Mouse (Mus musculus) embryonic facial prominence, embryonic 15.5 days (tissue): Measurements from ENCODE around the gene Ngrn. TPM values are rescaled to one million over a fixed set of nuclear protein-coding genes. Genes with fewer than 3 reads are reported as not detected.

Source experiments
- ATAC-seq: fragments of 200-750 bp; cut with Nextera tagmentation; 2 replicates; pipeline ENCODE4 v1.8.0; 2017; ENCODE audit warnings: low read depth, moderate TSS enrichment; ENCODE audit not compliant: insufficient number of reproducible peaks, low FRiP score, low TSS enrichment
- H3K27ac ChIP-seq: fragments of 300-500 bp; sonication (generic); replicated peaks from 2 replicates; pipeline ENCODE4 v1.5.1; 2015; ENCODE audit warnings: mild to moderate bottlenecking, inconsistent platforms
- H3K27me3 ChIP-seq: fragments of 300-500 bp; sonication (generic); 2 replicates; pipeline ENCODE4 v1.6.1; 2015; ENCODE audit warnings: inconsistent platforms
- H3K36me3 ChIP-seq: fragments of 300-500 bp; sonication (generic); 2 replicates; pipeline ENCODE4 v1.6.1; 2015; ENCODE audit warnings: mild to moderate bottlenecking, inconsistent platforms
- H3K4me1 ChIP-seq: fragments of 300-500 bp; sonication (generic); 2 replicates; pipeline ENCODE4 v1.6.1; 2015; ENCODE audit warnings: inconsistent platforms
- H3K4me2 ChIP-seq: fragments of 300-500 bp; sonication (generic); replicated peaks from 2 replicates; pipeline ENCODE4 v1.6.1; 2015; ENCODE audit warnings: mild to moderate bottlenecking, inconsistent platforms
- H3K4me3 ChIP-seq: fragments of 300-500 bp; sonication (generic); replicated peaks from 2 replicates; pipeline ENCODE4 v1.5.1; 2015; ENCODE audit warnings: mild to moderate bottlenecking, inconsistent platforms
- H3K9ac ChIP-seq: fragments of 300-500 bp; sonication (generic); 2 replicates; pipeline ENCODE4 v1.6.1; 2015; ENCODE audit warnings: inconsistent platforms
- H3K9me3 ChIP-seq: fragments of 300-500 bp; sonication (generic); replicated peaks from 2 replicates; pipeline ENCODE4 v1.6.1; 2016; ENCODE audit warnings: inconsistent platforms
- WGBS: fragments of 180-500 bp; shearing (Covaris S2); methylation state at CpG from one replicate; pipeline ENCODE4 v1.1.7; 2015; 5-methylcytosine and 5-hydroxymethylcytosine counted together
- polyA plus RNA-seq: library from polyadenylated mRNA; unstranded; fragments of >200 nt; fragmentation: Nextera tagmentation; extraction: Ambion mirVana; gene quantifications from 2 replicates; pipeline ENCODE4 v1.2.1, GENCODE M21; 2015

The Ngrn gene
- polyA plus RNA-seq = 51.2 and 54.9 TPM in 2 replicates

DNA sequence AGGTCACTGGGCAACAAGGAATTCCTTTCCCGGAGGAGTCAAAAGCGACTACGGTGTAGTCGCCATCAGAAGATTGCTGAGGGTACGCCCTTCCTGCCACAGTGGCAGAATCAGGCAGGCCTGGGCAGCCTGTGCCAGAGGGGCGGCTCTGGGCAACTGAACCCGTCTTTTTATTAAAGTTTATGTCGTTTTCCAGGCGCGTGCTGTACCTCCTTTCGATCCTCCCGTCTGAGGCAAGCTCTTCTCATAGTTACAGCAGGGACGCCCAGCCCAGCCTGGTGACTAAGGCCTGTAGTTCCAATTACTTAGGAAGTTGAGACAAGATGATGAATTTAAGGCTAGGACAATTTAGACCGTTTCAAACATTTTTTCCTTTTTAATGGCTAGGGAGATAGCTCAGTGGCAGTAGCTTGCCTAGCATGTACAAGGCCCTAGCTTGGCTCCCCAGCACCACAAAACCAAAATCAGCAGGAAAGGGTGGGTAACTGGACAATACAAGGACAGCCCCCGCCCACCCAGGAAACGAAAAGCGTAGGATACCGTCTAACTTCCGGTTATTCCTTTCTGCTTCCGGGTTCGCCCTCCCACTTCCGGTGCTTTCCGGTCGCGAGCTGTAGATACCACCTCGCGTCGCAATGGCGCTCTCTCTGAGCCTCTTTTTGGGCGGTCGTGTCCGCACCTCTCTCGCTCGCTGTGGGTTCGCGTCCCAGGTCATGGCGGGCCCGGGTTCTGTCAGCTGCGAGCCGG lies at the start of gene Ngrn:
Ngrn (plus strand) TSS at position 591 of the 747 bp plus-strand sequence.
- peak within 1 kb of the TSS; percentile 79 for H3K4me3 ChIP-seq
- ATAC-seq = peak; percentile 83
- peak within 1 kb of the TSS; percentile 84 for H3K27ac ChIP-seq
- no peaks in the 10 kb centered on the region for H3K9me3 ChIP-seq
- peaks cover 26% of the 10 kb centered on the region for H3K36me3 ChIP-seq
- peaks cover 21% of the 10 kb centered on the region for H3K27me3 ChIP-seq
- peak within 1 kb of the TSS; percentile 69 for H3K9ac ChIP-seq
- 24% methylated on average over 40 of the region's 40 CpGs for WGBS
- H3K4me1 ChIP-seq = peaks cover 13% of the 10 kb centered on the region; the same call in 1 of the 2 replicates
- H3K4me2 ChIP-seq = peak within 1 kb of the TSS; percentile 82

DNA sequence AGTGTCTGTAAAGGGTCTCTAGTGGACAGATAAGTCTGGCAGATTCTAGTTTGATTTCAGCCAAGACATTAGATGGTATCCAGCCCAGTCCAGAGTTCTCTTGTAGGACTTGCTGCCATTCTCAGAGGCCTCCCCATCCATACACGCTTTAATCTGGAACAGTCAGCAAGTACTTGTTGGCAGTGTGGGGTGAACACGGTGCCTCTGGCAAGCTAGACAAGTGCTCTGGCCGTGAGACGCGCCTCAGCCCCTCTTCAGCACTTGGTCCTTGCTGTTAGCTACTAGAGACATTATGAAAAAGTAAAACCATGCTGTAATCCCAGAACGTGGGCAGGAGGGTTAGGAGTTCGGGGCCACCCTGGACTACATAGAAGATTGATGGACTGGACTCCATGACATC lies 47.4 kb upstream of the Ngrn start:
- H3K4me1 ChIP-seq = peaks cover 23% of the 10 kb centered on the region
- H3K27ac ChIP-seq = no peak overlapping the region
- ATAC-seq = no peak
- H3K9me3 ChIP-seq = no peaks in the 10 kb centered on the region
- H3K4me2 ChIP-seq = no peak overlapping the region
- H3K36me3 ChIP-seq = peaks cover 41% of the 10 kb centered on the region
- no peaks in the 10 kb centered on the region for H3K27me3 ChIP-seq
- WGBS = 80% methylated on average over 7 of the region's 7 CpGs
- no peak overlapping the region for H3K4me3 ChIP-seq
- H3K9ac ChIP-seq = no peak overlapping the region

DNA sequence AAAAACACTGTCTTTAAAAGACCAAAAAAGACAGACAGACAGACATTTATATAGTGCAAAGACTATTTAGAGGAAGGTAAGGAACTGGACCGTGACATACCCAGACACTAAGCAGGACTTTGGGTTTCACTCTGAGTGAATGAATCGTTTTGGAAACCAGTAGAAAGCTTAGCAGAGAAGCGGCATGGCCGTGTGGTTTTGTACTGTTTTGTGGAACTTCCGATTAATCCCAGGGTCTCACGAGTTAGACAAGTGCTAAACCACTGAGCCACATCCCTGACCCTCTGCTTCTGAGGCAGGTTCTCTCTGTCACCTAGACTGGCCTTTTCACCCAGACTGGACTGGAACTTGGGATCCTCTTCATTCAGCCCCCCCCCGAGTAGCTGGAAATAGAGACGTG lies 46.6 kb upstream of the Ngrn start:
- H3K4me2 ChIP-seq = no peak overlapping the region
- H3K27ac ChIP-seq = peak overlapping the region; percentile 34; the same call in 1 of the 2 replicates
- no peak overlapping the region for H3K9ac ChIP-seq
- H3K4me1 ChIP-seq = peaks cover 15% of the 10 kb centered on the region; the same call in 1 of the 2 replicates
- ATAC-seq = no peak
- no peak overlapping the region for H3K4me3 ChIP-seq
- H3K27me3 ChIP-seq = no peaks in the 10 kb centered on the region
- no peaks in the 10 kb centered on the region for H3K9me3 ChIP-seq
- WGBS = 65% methylated on average over 8 of the region's 8 CpGs
- peaks cover 49% of the 10 kb centered on the region for H3K36me3 ChIP-seq

DNA sequence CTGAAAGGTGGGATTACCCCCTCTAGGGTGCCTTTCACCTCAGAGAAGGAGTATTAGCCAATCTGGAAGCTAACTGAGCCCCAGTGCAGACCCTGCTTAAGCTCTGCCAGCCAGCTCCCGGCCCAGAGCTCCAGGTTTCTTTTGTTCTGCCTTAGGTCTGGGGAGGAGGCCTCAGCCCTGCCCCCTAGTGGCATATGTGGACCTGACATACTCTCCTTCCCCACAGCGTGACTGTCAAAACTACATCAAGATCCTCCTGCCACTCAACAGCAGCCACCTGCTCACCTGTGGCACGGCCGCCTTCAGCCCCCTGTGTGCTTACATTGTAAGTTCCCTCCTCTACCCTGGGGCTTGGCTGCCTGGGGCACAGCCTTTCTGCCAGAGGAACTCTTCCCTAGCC lies 45.6 kb upstream of the Ngrn start:
- no peak overlapping the region for H3K9ac ChIP-seq
- H3K4me3 ChIP-seq = no peak overlapping the region
- no peaks in the 10 kb centered on the region for H3K9me3 ChIP-seq
- peaks cover 59% of the 10 kb centered on the region for H3K36me3 ChIP-seq
- H3K27ac ChIP-seq = peak overlapping the region; percentile 34; the same call in 1 of the 2 replicates
- no peak overlapping the region for H3K4me2 ChIP-seq
- 16% methylated on average over 4 of the region's 4 CpGs for WGBS
- H3K4me1 ChIP-seq = peaks cover 7% of the 10 kb centered on the region; the same call in 1 of the 2 replicates
- peak; percentile 78; the same call in 1 of the 2 replicates for ATAC-seq
- no peaks in the 10 kb centered on the region for H3K27me3 ChIP-seq

DNA sequence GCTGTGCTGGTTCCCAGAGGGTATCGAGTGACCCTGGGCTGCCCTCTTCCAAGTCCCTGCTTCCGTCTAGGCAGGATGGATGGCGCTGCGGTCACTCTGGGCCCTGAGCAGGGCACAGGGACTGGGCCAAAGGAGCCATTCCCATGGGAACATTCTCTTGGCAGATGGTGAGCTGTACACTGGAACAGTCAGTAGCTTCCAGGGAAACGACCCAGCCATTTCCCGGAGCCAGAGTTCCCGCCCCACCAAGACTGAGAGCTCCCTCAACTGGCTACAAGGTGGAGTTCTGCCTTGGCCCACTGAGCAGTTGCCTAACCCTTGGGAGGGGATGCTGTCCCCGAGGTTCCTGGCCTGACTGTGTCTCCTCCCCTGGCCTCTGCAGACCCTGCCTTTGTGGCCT lies 44.4 kb upstream of the Ngrn start:
- 77% methylated on average over 8 of the region's 8 CpGs for WGBS
- Histone ChIP-seq H3K4me2 (no peak overlapping the region), H3K36me3 (peaks cover 70% of the 10 kb centered on the region), H3K4me3 (no peak overlapping the region), H3K9ac (no peak overlapping the region), H3K27ac (no peak overlapping the region), H3K9me3 (no peaks in the 10 kb centered on the region), H3K27me3 (no peaks in the 10 kb centered on the region), H3K4me1 (peaks cover 7% of the 10 kb centered on the region; the same call in 1 of the 2 replicates)
- ATAC-seq = no peak

DNA sequence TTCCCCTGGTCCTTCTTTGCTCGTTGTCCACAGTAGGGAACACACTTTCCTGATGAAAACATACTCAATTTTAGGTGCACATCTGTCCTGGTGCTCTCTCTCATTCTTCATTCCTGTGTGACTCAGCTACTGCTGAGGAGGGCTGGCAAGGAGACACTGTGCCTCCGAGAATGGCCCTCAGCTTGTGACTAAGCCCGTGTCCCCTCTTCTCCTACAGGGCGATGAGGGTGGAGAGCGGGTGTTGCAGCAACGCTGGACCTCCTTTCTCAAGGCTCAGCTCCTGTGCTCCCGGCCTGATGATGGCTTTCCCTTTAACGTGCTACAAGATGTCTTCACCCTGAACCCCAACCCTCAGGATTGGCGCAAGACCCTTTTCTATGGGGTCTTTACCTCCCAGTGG lies 42.3 kb upstream of the Ngrn start:
- Histone ChIP-seq H3K27me3 (no peaks in the 10 kb centered on the region), H3K27ac (no peak overlapping the region), H3K4me1 (peaks cover 7% of the 10 kb centered on the region; the same call in 1 of the 2 replicates), H3K4me2 (no peak overlapping the region), H3K9me3 (no peaks in the 10 kb centered on the region), H3K9ac (no peak overlapping the region), H3K4me3 (no peak overlapping the region), H3K36me3 (peaks cover 76% of the 10 kb centered on the region)
- 92% methylated on average over 9 of the region's 9 CpGs for WGBS
- no peak for ATAC-seq

DNA sequence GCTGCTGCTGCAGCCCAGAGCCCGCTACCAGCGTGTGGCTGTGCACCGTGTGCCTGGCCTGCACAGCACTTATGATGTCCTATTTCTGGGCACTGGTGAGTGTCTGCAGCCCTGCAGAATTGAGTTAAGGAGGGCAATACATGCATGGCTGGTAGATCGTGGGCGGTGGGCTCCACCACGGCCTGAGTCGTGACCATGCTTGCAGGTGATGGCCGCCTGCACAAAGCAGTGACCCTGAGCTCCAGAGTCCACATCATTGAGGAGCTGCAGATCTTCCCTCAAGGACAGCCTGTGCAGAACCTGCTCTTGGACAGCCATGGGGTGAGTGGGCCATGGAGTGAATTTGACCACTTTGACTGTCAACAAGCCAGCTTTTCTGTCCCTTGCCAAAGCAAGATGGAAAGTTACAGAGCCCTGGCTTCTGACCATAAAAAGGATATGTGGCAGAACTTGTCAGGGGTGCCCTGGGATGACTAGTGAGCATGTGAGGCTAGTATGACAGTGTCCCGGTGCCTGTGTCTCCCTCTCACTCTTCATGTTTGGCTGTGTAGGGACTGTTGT lies 40.7 kb upstream of the Ngrn start:
- H3K9ac ChIP-seq = no peak overlapping the region
- H3K4me3 ChIP-seq = no peak overlapping the region
- no peaks in the 10 kb centered on the region for H3K9me3 ChIP-seq
- peaks cover 3% of the 10 kb centered on the region; the same call in 1 of the 2 replicates for H3K4me1 ChIP-seq
- 96% methylated on average over 9 of the region's 9 CpGs for WGBS
- no peak overlapping the region for H3K4me2 ChIP-seq
- no peaks in the 10 kb centered on the region for H3K27me3 ChIP-seq
- no peak overlapping the region for H3K27ac ChIP-seq
- H3K36me3 ChIP-seq = peaks cover 89% of the 10 kb centered on the region
- no peak for ATAC-seq

DNA sequence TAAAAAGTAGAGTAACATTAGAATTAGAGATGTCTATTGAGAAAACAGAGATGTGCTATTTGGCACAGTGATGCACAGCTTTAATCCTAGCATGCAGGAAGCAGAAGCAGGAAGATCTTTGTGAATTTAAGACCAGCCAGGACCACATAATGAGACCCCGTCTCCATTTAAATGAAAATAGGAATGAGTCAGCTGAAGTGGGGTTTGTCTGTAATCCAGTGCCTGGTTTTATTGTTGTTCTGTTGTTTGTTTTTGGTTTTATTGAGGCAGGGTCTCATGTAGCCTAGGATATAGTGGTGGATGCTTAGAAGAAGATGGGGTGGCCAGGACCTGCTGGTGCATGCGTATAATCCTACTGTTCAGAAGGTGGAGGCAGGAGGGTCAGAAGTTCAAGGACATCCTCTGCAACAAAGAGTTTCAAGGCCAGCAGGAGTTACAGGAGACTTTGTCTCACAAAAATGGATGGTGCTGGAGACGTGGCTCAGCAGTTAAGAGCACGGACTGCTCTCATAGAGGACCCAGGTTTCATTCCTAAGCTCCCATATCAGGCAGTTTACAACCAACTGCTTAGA lies 39.8 kb upstream of the Ngrn start:
- H3K27ac ChIP-seq = no peak overlapping the region

DNA sequence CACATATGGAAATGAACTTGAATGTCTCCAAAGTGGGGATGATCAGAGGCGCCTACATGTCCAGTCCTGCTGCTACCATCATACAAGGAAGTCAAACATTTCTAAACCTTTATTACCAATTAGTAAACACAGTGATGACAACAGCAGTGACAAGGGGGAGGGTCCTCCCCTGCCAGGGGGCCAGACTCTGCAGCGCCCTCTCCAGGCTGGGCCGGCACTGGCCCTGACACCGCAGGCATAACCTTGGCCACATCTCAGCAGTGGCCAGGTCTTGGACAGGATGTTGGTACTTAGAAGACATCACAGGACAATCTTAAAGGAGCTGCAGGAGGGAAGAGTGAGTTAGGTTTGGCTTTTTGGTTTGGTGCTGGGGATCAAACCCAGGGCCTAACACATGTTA lies 34.0 kb upstream of the Ngrn start:
- 93% methylated on average over 4 of the region's 4 CpGs for WGBS
- H3K4me1 ChIP-seq = peaks cover 7% of the 10 kb centered on the region
- no peak overlapping the region for H3K27ac ChIP-seq

More for the DNA sequence above, 39.8 kb upstream of the Ngrn start:
- no peaks in the 10 kb centered on the region for H3K9me3 ChIP-seq
- no peaks in the 10 kb centered on the region for H3K27me3 ChIP-seq
- no peak overlapping the region for H3K4me3 ChIP-seq
- H3K9ac ChIP-seq = no peak overlapping the region
- no peak overlapping the region for H3K4me2 ChIP-seq
- 86% methylated on average over 4 of the region's 4 CpGs for WGBS
- H3K4me1 ChIP-seq = no peaks in the 10 kb centered on the region
- H3K36me3 ChIP-seq = peaks cover 89% of the 10 kb centered on the region
- no peak for ATAC-seq

DNA sequence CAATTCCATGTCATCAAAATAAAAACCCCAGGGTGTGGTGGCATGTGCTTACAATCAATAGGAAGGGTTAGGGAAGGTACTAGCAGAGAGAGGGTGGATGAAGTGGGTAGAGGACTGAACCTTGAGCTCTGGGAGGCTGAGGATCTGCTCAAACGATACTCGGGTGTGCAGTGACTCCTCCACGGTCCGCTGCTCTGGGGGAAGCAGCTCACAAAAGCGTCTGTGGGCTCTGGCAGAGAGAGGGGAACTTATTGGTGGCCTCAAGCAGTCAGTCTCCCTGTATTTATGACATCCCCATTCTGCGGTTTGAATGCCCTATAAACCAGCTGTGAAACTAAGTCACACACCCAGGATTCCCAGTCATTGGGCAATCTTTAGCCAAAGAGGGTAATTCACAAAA lies 30.8 kb upstream of the Ngrn start:
- Histone ChIP-seq H3K27me3 (no peaks in the 10 kb centered on the region), H3K9ac (no peak overlapping the region), H3K36me3 (peaks cover 24% of the 10 kb centered on the region), H3K4me3 (no peak overlapping the region), H3K27ac (no peak overlapping the region), H3K4me1 (peaks cover 18% of the 10 kb centered on the region), H3K4me2 (no peak overlapping the region), H3K9me3 (no peaks in the 10 kb centered on the region)
- no peak for ATAC-seq
- 62% methylated on average over 6 of the region's 6 CpGs for WGBS

More for the DNA sequence above, 34.0 kb upstream of the Ngrn start:
- H3K9ac ChIP-seq = no peak overlapping the region
- no peaks in the 10 kb centered on the region for H3K27me3 ChIP-seq
- H3K4me3 ChIP-seq = no peak overlapping the region
- H3K36me3 ChIP-seq = peaks cover 46% of the 10 kb centered on the region
- H3K9me3 ChIP-seq = no peaks in the 10 kb centered on the region
- no peak for ATAC-seq
- no peak overlapping the region for H3K4me2 ChIP-seq

DNA sequence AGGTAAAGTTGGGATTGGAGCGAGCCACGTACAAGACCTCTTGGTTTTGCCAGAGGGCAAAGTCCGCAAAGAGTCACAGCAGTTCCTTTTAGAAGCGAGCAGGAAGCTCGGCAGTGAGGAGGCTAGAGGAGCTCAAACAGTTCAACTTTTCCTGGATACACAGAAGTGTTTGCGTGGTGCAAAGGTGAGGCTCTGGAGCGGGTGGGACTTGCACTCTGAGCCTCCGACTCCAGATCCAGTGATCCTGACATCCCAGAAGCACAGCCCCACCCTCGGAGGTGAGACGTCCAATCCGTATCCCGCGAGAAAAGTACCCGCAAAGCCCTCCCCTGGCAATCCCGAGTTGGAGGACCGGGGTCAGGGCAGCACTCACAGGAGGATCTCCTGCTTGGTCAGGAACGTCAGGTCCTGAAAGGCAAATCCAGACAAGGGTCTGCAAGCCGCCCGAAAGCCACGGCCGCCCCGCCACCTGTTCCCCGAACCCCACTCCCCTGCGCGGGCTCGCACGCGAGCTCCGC lies 29.0 kb upstream of the Ngrn start:
- Histone ChIP-seq H3K9ac (peak overlapping the region; percentile 60), H3K27me3 (no peaks in the 10 kb centered on the region), H3K9me3 (no peaks in the 10 kb centered on the region), H3K27ac (peak overlapping the region; percentile 63), H3K4me2 (peak overlapping the region; percentile 94), H3K4me3 (peak overlapping the region; percentile 70), H3K36me3 (peaks cover 9% of the 10 kb centered on the region; the same call in 1 of the 2 replicates), H3K4me1 (peaks cover 18% of the 10 kb centered on the region)
- ATAC-seq = peak; percentile 16; the same call in 1 of the 2 replicates
- WGBS = under 1% methylated on average over 29 of the region's 29 CpGs
